Mouse (Mus musculus) adrenal gland, adult 8-10 months (tissue): ENCODE data around the gene Zfp433. TPM values are rescaled to one million over a fixed set of nuclear protein-coding genes. Genes with fewer than 3 reads are reported as not detected.
"Not testable (repeated sequence)": the region's sequence is repeated elsewhere in the genome, so short reads cannot be mapped to it uniquely, and the experiment has no call there.

ENCODE experiments used
- DNase-seq: peaks from one replicate; pipeline ENCODE4 v3.0.0; 2022
- total RNA-seq, 4 experiments: library from RNA; stranded (reverse); gene quantifications; 2 replicates each; pipeline ENCODE4 v1.2.4; 2022

The Zfp433 gene
- total RNA-seq = 1 to 10 TPM; 4.4 to 9.3 (median 5.5) TPM

DNA sequence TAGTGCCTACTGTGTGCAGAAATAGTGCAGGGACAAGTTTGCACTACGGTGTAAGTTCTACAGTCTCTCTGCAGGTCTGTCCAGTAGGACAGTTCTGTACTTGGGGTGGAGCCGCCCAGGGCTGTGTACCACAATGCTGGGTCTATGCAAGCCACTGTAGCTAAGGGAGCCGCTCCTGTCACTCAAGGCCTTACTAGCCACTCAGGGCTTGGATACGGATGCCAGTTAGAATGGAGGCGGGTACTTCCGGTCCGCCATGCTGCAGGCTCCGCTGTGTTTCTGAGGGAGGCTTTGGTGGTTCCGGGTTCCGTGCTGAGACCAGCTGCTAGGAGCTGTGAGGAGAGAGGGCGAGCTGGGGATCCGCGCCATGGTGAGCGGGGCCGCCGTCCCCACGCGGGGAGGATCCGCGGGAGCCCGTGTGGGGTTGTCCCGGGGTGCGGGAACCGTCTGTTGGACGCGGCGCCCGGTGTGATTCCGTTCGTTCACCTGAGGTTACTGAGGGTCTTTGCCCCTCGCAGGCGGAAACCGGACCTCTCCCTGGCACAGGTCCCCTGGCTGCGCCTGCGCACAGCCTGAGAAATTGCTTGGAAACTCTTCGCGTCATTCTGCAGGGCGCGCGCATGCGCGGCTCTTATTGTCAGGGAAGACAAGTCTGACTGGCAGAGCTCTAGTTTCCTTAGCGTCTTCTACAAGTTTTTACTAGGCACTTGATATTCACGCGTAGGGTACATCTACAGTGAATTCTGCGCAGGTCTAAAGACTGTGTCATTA is at the start of gene Zfp433:
TSS of gene Zfp433 (plus strand) at position 295 of the 771 bp plus-strand sequence.
- not testable (repeated sequence) for DNase-seq

- DNase-seq = no peak
These were observed 49.4 kb upstream of the Zfp433 start for GRCm38 (mm10) chr10:81655178-81655577.

DNA sequence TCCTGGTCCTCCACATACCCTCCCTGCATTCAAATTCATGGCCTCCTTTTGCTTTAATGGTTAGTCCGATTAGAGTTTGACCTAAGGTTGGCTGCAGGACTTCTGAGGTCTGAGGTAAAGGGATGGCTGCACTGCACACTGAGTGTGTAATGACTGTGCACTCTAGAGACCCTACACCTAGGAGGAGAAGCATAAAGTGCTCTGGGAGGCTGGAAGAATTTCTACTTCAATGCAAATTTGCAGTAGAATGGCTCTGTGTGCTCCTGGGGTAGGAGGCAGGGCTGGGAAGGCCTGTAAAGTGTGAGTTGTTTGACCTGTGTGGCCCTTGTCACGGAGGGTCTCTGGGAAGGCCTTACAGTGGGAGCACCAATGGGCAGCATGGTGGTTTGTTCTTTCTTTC is 48.5 kb upstream of the Zfp433 start:
- no peak for DNase-seq

DNA sequence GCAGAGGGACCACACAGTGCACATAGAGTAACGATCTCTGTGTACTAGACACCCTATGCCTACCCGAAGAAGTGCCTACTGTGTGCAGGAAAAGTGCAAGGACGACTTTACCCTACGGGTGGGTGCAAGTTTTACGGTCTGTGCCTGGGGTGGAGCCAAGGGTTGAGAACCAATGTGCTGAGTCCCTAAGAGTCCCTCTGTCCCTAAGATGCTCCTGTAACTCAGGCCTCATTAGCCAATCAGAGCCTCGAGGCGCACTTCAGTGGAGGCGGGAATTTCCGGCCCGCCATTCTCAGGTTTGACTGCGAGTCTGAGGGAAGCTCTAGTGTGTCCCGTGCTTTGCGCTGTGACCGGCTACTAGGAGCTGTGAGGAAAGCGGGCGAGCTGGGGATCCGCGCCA is 17.5 kb upstream of the Zfp433 start:
- DNase-seq = not testable (repeated sequence)

DNA sequence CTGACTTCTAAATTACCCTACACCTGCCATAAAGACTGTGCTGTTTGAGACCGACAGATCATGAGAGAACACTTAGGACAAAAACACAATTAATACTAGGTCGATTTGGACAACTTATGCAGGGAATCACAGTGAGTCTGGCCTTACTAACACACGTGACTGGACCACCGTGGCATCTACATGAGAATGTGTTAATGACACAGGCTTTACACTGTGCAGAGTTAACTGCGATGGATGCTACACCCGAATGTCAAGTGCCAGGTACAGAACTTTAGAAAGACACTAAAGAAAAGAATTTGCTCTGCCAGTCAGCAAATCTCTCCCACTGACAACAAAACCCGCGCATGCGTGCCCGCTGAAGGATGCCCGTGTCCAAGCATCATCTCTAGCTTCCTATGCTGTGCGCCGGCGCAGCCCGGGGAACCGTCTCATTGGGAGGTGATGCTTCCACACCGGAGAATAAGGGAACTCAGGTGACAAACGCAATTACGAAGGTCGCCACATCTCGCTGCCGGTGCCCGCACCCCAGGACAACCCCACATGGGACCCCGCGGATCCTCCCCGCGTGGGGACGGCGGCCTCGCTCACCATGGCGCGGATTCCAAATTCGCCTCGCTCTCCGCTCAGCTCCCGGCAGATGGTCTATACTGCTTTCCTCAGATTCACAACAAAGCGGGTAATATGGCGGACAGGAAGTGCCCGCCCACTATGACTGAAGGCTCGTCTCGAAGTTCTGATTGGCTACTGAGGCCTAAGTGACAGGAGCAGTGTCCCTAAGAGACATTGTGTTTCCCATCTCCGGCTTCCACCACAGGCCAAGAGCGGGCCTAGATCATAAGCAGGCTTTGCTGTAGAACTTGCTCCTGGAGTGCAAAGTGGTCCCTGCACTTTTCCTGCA is 66.1 kb downstream of the Zfp433 start, which contains the start of gene Gm3055:
TSS of gene Gm3055 (minus strand) at position 656 of the 898 bp plus-strand sequence.
- not testable (repeated sequence) for DNase-seq

GRCm38 (mm10) chr10:81771404-81771777 is 66.8 kb downstream of the Zfp433 start:
- not testable (repeated sequence) for DNase-seq

Other genes with a start within 250 kb of the Zfp433 start
- gene Nfic, start 249.2 kb upstream of the Zfp433 start, total RNA-seq = 100 to 1,000 TPM; 113 to 191 (median 144) TPM
- gene Celf5, start 222.1 kb upstream of the Zfp433 start, total RNA-seq = 1 to 10 TPM in 3 of 4 experiments, under 1 TPM in 1; 0.17 to 2.5 (median 1.7) TPM
- 100 to 1,000 TPM; 115 to 136 (median 123) TPM for gene Ncln, start 208.4 kb upstream of the Zfp433 start, total RNA-seq
- 1 to 10 TPM in 2 of 4 experiments, under 1 TPM in 2; 0.56 to 1.7 (median 0.92) TPM for gene S1pr4, start 204.7 kb upstream of the Zfp433 start, total RNA-seq
- 1 to 10 TPM in 3 of 4 experiments, under 1 TPM in 1; 0.70 to 2.2 (median 1.6) TPM for gene Gna15, start 180.6 kb upstream of the Zfp433 start, total RNA-seq
- gene Gna11, start 159.6 kb upstream of the Zfp433 start, total RNA-seq = 100 to 1,000 TPM in 2 of 4 experiments, 10 to 100 TPM in 2; 90.2 to 105 (median 98.1) TPM
- 1,000 to 10,000 TPM in 3 of 4 experiments, 100 to 1,000 TPM in 1; 989 to 1,424 (median 1,166) TPM for gene Aes, start 145.3 kb upstream of the Zfp433 start, total RNA-seq
- 100 to 1,000 TPM in 2 of 4 experiments, 10 to 100 TPM in 2; 50.6 to 211 (median 117) TPM for gene Tle2, start 130.3 kb upstream of the Zfp433 start, total RNA-seq
- gene Tle6, start 103.8 kb upstream of the Zfp433 start, total RNA-seq = 100 to 1,000 TPM in 2 of 4 experiments, 10 to 100 TPM in 2; 32.2 to 138 (median 85.6) TPM
- gene BC025920, start 98.6 kb upstream of the Zfp433 start, total RNA-seq = 1 to 10 TPM; 1.2 to 1.7 (median 1.3) TPM
- gene Sirt6, start 77.0 kb upstream of the Zfp433 start, total RNA-seq = 10 to 100 TPM; 14.7 to 34.5 (median 26.5) TPM
- 10 to 100 TPM; 24.6 to 58.2 (median 46.7) TPM for gene Ankrd24, start 76.3 kb upstream of the Zfp433 start, total RNA-seq
- 1 to 10 TPM; 1.4 to 4.1 (median 3.7) TPM for gene Gm10778, start 55.8 kb upstream of the Zfp433 start, total RNA-seq
- 1 to 10 TPM; 3.5 to 9.4 (median 6.3) TPM for gene Gm3055, start 66.3 kb downstream of the Zfp433 start, total RNA-seq
- gene Gm4767, start 107.4 kb downstream of the Zfp433 start, total RNA-seq = 1 to 10 TPM; 1.9 to 3.0 (median 2.5) TPM
- gene Gm32687, start 159.1 kb downstream of the Zfp433 start, total RNA-seq = 1 to 10 TPM; 2.5 to 5.6 (median 4.3) TPM
- gene Zfp781, start 225.7 kb downstream of the Zfp433 start, total RNA-seq = 1 to 10 TPM in 3 of 4 experiments, under 1 TPM in 1; 0.35 to 1.8 (median 1.3) TPM